Mouse (Mus musculus) lung, embryonic 15.5 days (tissue): ENCODE measurements around the gene Dlgap4. TPM values are rescaled to one million over a fixed set of nuclear protein-coding genes. Genes with fewer than 3 reads are reported as not detected.
"Not testable (repeated sequence)": the region's sequence is repeated elsewhere in the genome, so short reads cannot be mapped to it uniquely, and the experiment has no call there.

Experiments
- ATAC-seq: fragments of 200-750 bp; cut with Nextera tagmentation; 2 replicates; pipeline ENCODE4 v1.8.0; 2017; ENCODE audit warnings: moderate number of reproducible peaks, borderline replicate concordance; ENCODE audit not compliant: low FRiP score, low TSS enrichment; ENCODE audit errors: extremely low read depth
- H3K27ac ChIP-seq: fragments of 300-500 bp; sonication (generic); 2 replicates; pipeline ENCODE4 v1.5.1; 2015; ENCODE audit warnings: moderate library complexity, mild to moderate bottlenecking, inconsistent platforms
- H3K27me3 ChIP-seq: fragments of 300-500 bp; sonication (generic); 2 replicates; pipeline ENCODE4 v1.6.1; 2015; ENCODE audit warnings: inconsistent platforms
- H3K36me3 ChIP-seq: fragments of 300-500 bp; sonication (generic); 2 replicates; pipeline ENCODE4 v1.6.1; 2015; ENCODE audit warnings: inconsistent platforms
- H3K4me1 ChIP-seq: fragments of 300-500 bp; sonication (generic); 2 replicates; pipeline ENCODE4 v1.6.1; 2015; ENCODE audit warnings: inconsistent platforms
- H3K4me2 ChIP-seq: fragments of 300-500 bp; sonication (generic); 2 replicates; pipeline ENCODE4 v1.6.1; 2015; ENCODE audit warnings: inconsistent platforms, mild to moderate bottlenecking, moderate library complexity
- H3K4me3 ChIP-seq: fragments of 300-500 bp; sonication (generic); 2 replicates; pipeline ENCODE4 v1.5.1; 2015; ENCODE audit warnings: mild to moderate bottlenecking, inconsistent platforms
- H3K9ac ChIP-seq: fragments of 300-500 bp; sonication (generic); 2 replicates; pipeline ENCODE4 v1.6.1; 2015; ENCODE audit warnings: inconsistent platforms
- H3K9me3 ChIP-seq: fragments of 300-500 bp; sonication (generic); 2 replicates; pipeline ENCODE4 v1.6.1; 2016; ENCODE audit warnings: inconsistent platforms
- WGBS: fragments of 180-500 bp; shearing (Covaris S2); methylation state at CpG from one replicate; pipeline ENCODE4 v1.1.7; 2015; 5-methylcytosine and 5-hydroxymethylcytosine counted together
- polyA plus RNA-seq: library from polyadenylated mRNA; unstranded; fragments of >200 nt; fragmentation: Nextera tagmentation; extraction: Ambion mirVana; gene quantifications from 2 replicates; pipeline ENCODE4 v1.2.1, GENCODE M21; 2015

The Dlgap4 gene
- polyA plus RNA-seq, 1 experiment from 2014 or later, result 67.9 TPM

GRCm38 (mm10) chr2:156781281-156781680 is 167.8 kb downstream of the Dlgap4 start:
- no peak overlapping the region for H3K4me2 ChIP-seq
- no peak overlapping the region for H3K9ac ChIP-seq
- 73% methylated on average over 4 of the region's 4 CpGs for WGBS
- no peak overlapping the region for H3K27ac ChIP-seq
- no peak overlapping the region for H3K4me3 ChIP-seq
- H3K27me3 ChIP-seq, result no peaks in the 10 kb centered on the region
- H3K4me1 ChIP-seq, result peaks cover 42% of the 10 kb centered on the region
- H3K36me3 ChIP-seq, result no peaks in the 10 kb centered on the region
- no peaks in the 10 kb centered on the region for H3K9me3 ChIP-seq
- ATAC-seq, result no peak

GRCm38 (mm10) chr2:156781836-156782480 is 168.5 kb downstream of the Dlgap4 start:
- 61% methylated on average over 4 of the region's 4 CpGs for WGBS
- Histone ChIP-seq H3K9me3 (no peaks in the 10 kb centered on the region), H3K27ac (no peak overlapping the region), H3K4me2 (no peak overlapping the region), H3K27me3 (no peaks in the 10 kb centered on the region), H3K4me1 (peaks cover 40% of the 10 kb centered on the region), H3K36me3 (no peaks in the 10 kb centered on the region), H3K4me3 (no peak overlapping the region), H3K9ac (no peak overlapping the region)
- ATAC-seq, result no peak

GRCm38 (mm10) chr2:156782481-156783348 is 169.2 kb downstream of the Dlgap4 start:
- Histone ChIP-seq H3K9ac (no peak overlapping the region), H3K27me3 (no peaks in the 10 kb centered on the region), H3K27ac (no peak overlapping the region), H3K9me3 (no peaks in the 10 kb centered on the region), H3K4me1 (peaks cover 33% of the 10 kb centered on the region), H3K4me3 (no peak overlapping the region), H3K4me2 (no peak overlapping the region), H3K36me3 (no peaks in the 10 kb centered on the region)
- ATAC-seq, result no peak
- 82% methylated on average over 10 of the region's 10 CpGs for WGBS

- no peak overlapping the region for H3K27ac ChIP-seq
- H3K27me3 ChIP-seq, result no peaks in the 10 kb centered on the region
- no peak overlapping the region for H3K4me2 ChIP-seq
- ATAC-seq, result no peak
- H3K9me3 ChIP-seq, result no peaks in the 10 kb centered on the region
- 34% methylated on average over 9 of the region's 9 CpGs for WGBS
- peaks cover 29% of the 10 kb centered on the region for H3K4me1 ChIP-seq
- H3K9ac ChIP-seq, result no peak overlapping the region
- H3K36me3 ChIP-seq, result no peaks in the 10 kb centered on the region
- H3K4me3 ChIP-seq, result no peak overlapping the region
These were observed 169.8 kb downstream of the Dlgap4 start for GRCm38 (mm10) chr2:156783349-156783728.

GRCm38 (mm10) chr2:156784016-156784585 is 170.6 kb downstream of the Dlgap4 start:
- Histone ChIP-seq H3K4me3 (no peak overlapping the region), H3K27me3 (no peaks in the 10 kb centered on the region), H3K36me3 (no peaks in the 10 kb centered on the region), H3K4me2 (no peak overlapping the region), H3K27ac (no peak overlapping the region), H3K4me1 (peaks cover 22% of the 10 kb centered on the region), H3K9me3 (no peaks in the 10 kb centered on the region), H3K9ac (no peak overlapping the region)
- no peak for ATAC-seq
- WGBS, result 41% methylated on average over 7 of the region's 7 CpGs

GRCm38 (mm10) chr2:156784891-156785290 is 171.4 kb downstream of the Dlgap4 start:
- Histone ChIP-seq H3K4me3 (no peak overlapping the region), H3K36me3 (no peaks in the 10 kb centered on the region), H3K9me3 (no peaks in the 10 kb centered on the region), H3K27ac (no peak overlapping the region), H3K9ac (no peak overlapping the region), H3K27me3 (no peaks in the 10 kb centered on the region), H3K4me1 (peaks cover 17% of the 10 kb centered on the region), H3K4me2 (no peak overlapping the region)
- 69% methylated on average over 2 of the region's 2 CpGs for WGBS
- no peak for ATAC-seq

GRCm38 (mm10) chr2:156786369-156786768 is 172.9 kb downstream of the Dlgap4 start:
- not testable (repeated sequence) for H3K9me3 ChIP-seq, H3K36me3 ChIP-seq, H3K4me3 ChIP-seq, H3K9ac ChIP-seq, H3K4me2 ChIP-seq, H3K4me1 ChIP-seq, ATAC-seq, H3K27ac ChIP-seq, H3K27me3 ChIP-seq

- Histone ChIP-seq H3K9me3 (peaks cover 3% of the 10 kb centered on the region; the same call in 1 of the 2 replicates), H3K36me3 (no peaks in the 10 kb centered on the region), H3K27me3 (no peaks in the 10 kb centered on the region), H3K27ac (no peak overlapping the region), H3K4me2 (no peak overlapping the region), H3K9ac (no peak overlapping the region), H3K4me3 (no peak overlapping the region), H3K4me1 (0 out of 2 replicates have a peak, but pooled peaks cover 4% of the 10 kb centered on the region)
- WGBS, result 83% methylated on average over 5 of the region's 5 CpGs
- no peak for ATAC-seq
These were observed 173.7 kb downstream of the Dlgap4 start for GRCm38 (mm10) chr2:156787090-156787775.

GRCm38 (mm10) chr2:156787776-156788105 is 174.2 kb downstream of the Dlgap4 start:
- H3K27me3 ChIP-seq, result no peaks in the 10 kb centered on the region
- H3K4me2 ChIP-seq, result no peak overlapping the region
- no peak for ATAC-seq
- peaks cover 4% of the 10 kb centered on the region; the same call in 1 of the 2 replicates for H3K9me3 ChIP-seq
- H3K9ac ChIP-seq, result no peak overlapping the region
- 0 out of 2 replicates have a peak, but pooled peaks cover 4% of the 10 kb centered on the region for H3K4me1 ChIP-seq
- H3K4me3 ChIP-seq, result no peak overlapping the region
- H3K27ac ChIP-seq, result no peak overlapping the region
- 39% methylated on average over 3 of the region's 3 CpGs for WGBS
- H3K36me3 ChIP-seq, result no peaks in the 10 kb centered on the region

- Histone ChIP-seq H3K27ac (no peak overlapping the region), H3K4me3 (no peak overlapping the region), H3K4me1 (0 out of 2 replicates have a peak, but pooled peaks cover 4% of the 10 kb centered on the region), H3K36me3 (no peaks in the 10 kb centered on the region), H3K27me3 (no peaks in the 10 kb centered on the region), H3K4me2 (no peak overlapping the region), H3K9me3 (peaks cover 4% of the 10 kb centered on the region; the same call in 1 of the 2 replicates), H3K9ac (no peak overlapping the region)
- 64% methylated on average over 1 of the region's 1 CpGs for WGBS
- ATAC-seq, result no peak
These were observed 175.3 kb downstream of the Dlgap4 start for GRCm38 (mm10) chr2:156788836-156789235.

- H3K4me2 ChIP-seq, result no peak overlapping the region
- WGBS, result 86% methylated on average over 1 of the region's 1 CpGs
These were observed 185.0 kb downstream of the Dlgap4 start for GRCm38 (mm10) chr2:156798516-156798915.

More at GRCm38 (mm10) chr2:156798516-156798915, 185.0 kb downstream of the Dlgap4 start:
- Histone ChIP-seq H3K4me1 (no peaks in the 10 kb centered on the region), H3K36me3 (no peaks in the 10 kb centered on the region), H3K27me3 (no peaks in the 10 kb centered on the region), H3K4me3 (no peak overlapping the region), H3K9ac (no peak overlapping the region), H3K9me3 (no peaks in the 10 kb centered on the region), H3K27ac (no peak overlapping the region)
- no peak for ATAC-seq
